Mouse (Mus musculus) liver, adult 2 months (tissue): Measurements from ENCODE around the gene Safb2.

ENCODE experiments used
- CTCF ChIP-seq: fragments of 200-500 bp; IDR thresholded peaks from 2 replicates; pipeline ENCODE4 v1.5.1; 2011; ENCODE audit warnings: low read depth, low read length, control low read depth
- POLR2A ChIP-seq: fragments of 200-500 bp; IDR thresholded peaks from 2 replicates; pipeline ENCODE4 v1.6.1; 2011; ENCODE audit warnings: low read length, control low read depth; ENCODE audit not compliant: insufficient read depth; ENCODE audit errors: extremely low read depth

- TF ChIP-seq CTCF, result no peak
- no peak for TF ChIP-seq POLR2A
These were observed 41.1 kb upstream of the Safb2 start for GRCm38 (mm10) chr17:56625495-56625894.
